Mouse (Mus musculus) hindbrain, postnatal 0 days (tissue): ENCODE measurements around the gene Unc5cl. TPM values are rescaled to one million over a fixed set of nuclear protein-coding genes. Genes with fewer than 3 reads are reported as not detected.

Experiments used
- ATAC-seq: fragments of 200-750 bp; cut with Nextera tagmentation; 2 replicates; pipeline ENCODE4 v1.8.0; 2017; ENCODE audit warnings: mild to moderate bottlenecking, moderate TSS enrichment, moderate library complexity
- DNase-seq: peaks from one replicate; pipeline ENCODE4 v3.0.0-alpha.2; 2015; ENCODE audit warnings: low spot score
- H3K27ac ChIP-seq: fragments of 300-500 bp; sonication (generic); 2 replicates; pipeline ENCODE4 v1.5.1; 2014; ENCODE audit warnings: mild to moderate bottlenecking
- H3K27me3 ChIP-seq: fragments of 300-500 bp; sonication (generic); 2 replicates; pipeline ENCODE4 v1.6.1; 2014; ENCODE audit warnings: low read length, mixed read lengths; ENCODE audit not compliant: insufficient read depth
- H3K36me3 ChIP-seq: fragments of 300-500 bp; sonication (generic); 2 replicates; pipeline ENCODE4 v1.6.1; 2014; ENCODE audit warnings: low read length, mixed read lengths; ENCODE audit not compliant: insufficient read depth
- H3K4me1 ChIP-seq: fragments of 300-500 bp; sonication (generic); 2 replicates; pipeline ENCODE4 v1.6.1; 2014; ENCODE audit warnings: antibody characterized with exemption, low read length, mixed read lengths; ENCODE audit not compliant: insufficient read depth
- H3K4me2 ChIP-seq: fragments of 300-500 bp; sonication (generic); 2 replicates; pipeline ENCODE4 v1.6.1; 2014; ENCODE audit warnings: low read depth, mild to moderate bottlenecking, low read length, moderate library complexity, mixed read lengths
- H3K4me3 ChIP-seq: fragments of 300-500 bp; sonication (generic); 2 replicates; pipeline ENCODE4 v1.5.1; 2014; ENCODE audit warnings: low read length
- H3K9ac ChIP-seq: fragments of 300-500 bp; sonication (generic); replicated peaks from 2 replicates; pipeline ENCODE4 v1.6.1; 2014; ENCODE audit warnings: mild to moderate bottlenecking, low read length, moderate library complexity, mixed read lengths
- H3K9me3 ChIP-seq: fragments of 300-500 bp; sonication (generic); 2 replicates; pipeline ENCODE4 v1.6.1; 2016; ENCODE audit warnings: low read length, mixed read lengths
- CTCF ChIP-seq: IDR thresholded peaks from 2 replicates; pipeline ENCODE4 v1.5.1; 2016; ENCODE audit warnings: antibody characterized with exemption, control low read depth, low read depth
- WGBS: fragments of 180-500 bp; shearing (Covaris S2); extraction: QIAGEN DNeasy Blood & Tissue Kit; methylation state at CpG from one replicate; pipeline ENCODE4 v1.1.7; 2014; 5-methylcytosine and 5-hydroxymethylcytosine counted together
- polyA plus RNA-seq: library from polyadenylated mRNA; unstranded; fragments of >200 nt; fragmentation: Nextera tagmentation; extraction: Ambion mirVana; gene quantifications from 2 replicates; pipeline ENCODE4 v1.2.1, GENCODE M21; 2015
- total RNA-seq: library from RNA; depleted of rRNA; stranded (reverse); fragments of >200 nt; gene quantifications from 2 replicates; pipeline ENCODE4 v1.2.3, GENCODE M21; 2014; rRNA removed

Unc5cl gene
- 0.26 TPM in 1 of 2 replicates, not detected in the other for total RNA-seq
- polyA plus RNA-seq: 0.13 and 0.32 TPM in 2 replicates

DNA sequence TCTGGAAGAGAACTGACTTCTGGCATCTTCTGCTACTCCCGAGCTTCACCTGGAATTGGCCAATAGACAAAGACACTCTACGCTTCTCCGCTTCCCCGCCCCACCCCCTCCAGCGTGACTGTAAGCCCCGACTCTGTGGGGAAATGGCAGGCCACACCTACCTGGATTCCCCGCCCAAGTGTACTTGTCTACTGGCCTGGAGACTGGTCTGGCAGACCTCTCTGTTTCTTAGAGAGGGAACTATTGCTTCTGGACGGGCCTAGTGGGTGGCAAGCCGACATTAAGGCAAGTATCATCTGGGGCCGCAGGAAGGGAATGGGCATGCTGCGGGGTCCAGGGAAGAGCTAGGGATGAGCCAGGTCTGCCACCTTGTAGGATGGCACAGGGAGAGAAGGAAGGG is at the start of gene Unc5cl:
Gene Unc5cl, plus strand, starts transcription at position 214 of the 400 bp plus-strand sequence.
- H3K36me3 ChIP-seq: no peaks in the 10 kb centered on the region
- H3K27ac ChIP-seq: no peak within 1 kb of the TSS
- DNase-seq (no peak), ATAC-seq (no peak)
- no peak within 1 kb of the TSS for H3K4me2 ChIP-seq
- TF ChIP-seq CTCF: no peak
- no peak within 1 kb of the TSS for H3K9ac ChIP-seq
- H3K4me3 ChIP-seq: no peak within 1 kb of the TSS
- no peaks in the 10 kb centered on the region for H3K27me3 ChIP-seq
- WGBS: 66% methylated on average over 11 of the region's 11 CpGs
- H3K9me3 ChIP-seq: no peaks in the 10 kb centered on the region
- no peaks in the 10 kb centered on the region for H3K4me1 ChIP-seq

DNA sequence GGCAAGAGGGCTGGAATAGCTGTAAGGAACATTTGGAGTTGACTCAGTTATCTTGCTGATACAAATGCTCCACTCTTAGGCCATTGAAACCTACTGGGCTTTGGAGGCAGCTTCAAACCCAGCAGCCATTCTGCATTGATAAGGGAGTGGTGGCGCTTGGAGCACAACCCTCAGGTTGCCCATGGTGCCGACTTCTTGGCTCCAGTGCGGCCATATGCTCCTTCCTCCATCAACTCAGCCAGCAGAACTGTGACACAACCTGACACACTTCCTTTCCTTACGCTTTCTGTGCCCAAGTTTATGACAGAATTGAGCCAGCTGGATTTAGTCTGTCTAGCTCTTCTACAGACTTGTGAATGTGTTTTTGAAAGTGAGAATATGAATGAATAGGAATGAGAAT is 47.5 kb upstream of the Unc5cl start:
- H3K4me2 ChIP-seq: no peak overlapping the region
- H3K9me3 ChIP-seq: no peaks in the 10 kb centered on the region
- 78% methylated on average over 4 of the region's 4 CpGs for WGBS
- H3K27me3 ChIP-seq: no peaks in the 10 kb centered on the region
- no peaks in the 10 kb centered on the region for H3K36me3 ChIP-seq
- no peak overlapping the region for H3K9ac ChIP-seq
- 0 out of 2 replicates have a peak, but pooled peaks cover 20% of the 10 kb centered on the region for H3K4me1 ChIP-seq
- H3K27ac ChIP-seq: no peak overlapping the region
- TF ChIP-seq CTCF: no peak
- no peak overlapping the region for H3K4me3 ChIP-seq
- no peak for DNase-seq
- no peak for ATAC-seq

DNA sequence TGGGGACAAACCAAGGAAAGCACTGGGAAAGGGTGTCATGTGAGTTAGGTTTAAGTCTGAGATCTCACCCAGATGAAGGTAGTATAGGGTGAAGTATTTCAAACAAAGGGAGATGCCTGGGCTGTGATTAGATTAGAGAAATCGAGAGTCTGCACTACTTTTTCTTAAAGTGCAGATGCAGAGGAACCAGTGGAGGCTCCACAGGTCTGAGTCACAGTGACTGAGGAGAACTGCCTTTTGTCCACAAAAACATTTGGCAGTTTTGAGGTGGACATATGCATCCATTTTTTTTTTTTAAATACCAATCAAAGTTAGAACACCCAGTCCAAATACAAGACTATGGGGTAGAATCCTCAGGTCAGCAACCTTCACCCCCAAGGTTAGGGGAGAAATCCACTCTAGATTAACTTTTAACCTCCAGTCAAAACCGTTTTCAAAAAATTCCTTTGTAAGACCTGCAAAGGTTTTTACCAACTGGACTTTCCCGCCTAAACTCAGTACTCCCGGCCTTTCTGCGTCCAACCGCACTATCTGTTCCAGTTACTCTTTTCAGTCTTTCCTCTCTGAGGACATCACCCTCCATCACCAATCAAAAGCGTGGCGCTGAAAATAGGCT is 46.7 kb upstream of the Unc5cl start:
- Histone ChIP-seq H3K36me3 (no peaks in the 10 kb centered on the region), H3K4me3 (peak overlapping the region; percentile 68), H3K9me3 (no peaks in the 10 kb centered on the region), H3K4me2 (peak overlapping the region; percentile 78), H3K4me1 (0 out of 2 replicates have a peak, but pooled peaks cover 20% of the 10 kb centered on the region), H3K9ac (peak overlapping the region; percentile 93), H3K27ac (peak overlapping the region; percentile 98), H3K27me3 (no peaks in the 10 kb centered on the region)
- no peak for DNase-seq
- 7% methylated on average over 8 of the region's 8 CpGs for WGBS
- no peak for TF ChIP-seq CTCF
- no peak for ATAC-seq

DNA sequence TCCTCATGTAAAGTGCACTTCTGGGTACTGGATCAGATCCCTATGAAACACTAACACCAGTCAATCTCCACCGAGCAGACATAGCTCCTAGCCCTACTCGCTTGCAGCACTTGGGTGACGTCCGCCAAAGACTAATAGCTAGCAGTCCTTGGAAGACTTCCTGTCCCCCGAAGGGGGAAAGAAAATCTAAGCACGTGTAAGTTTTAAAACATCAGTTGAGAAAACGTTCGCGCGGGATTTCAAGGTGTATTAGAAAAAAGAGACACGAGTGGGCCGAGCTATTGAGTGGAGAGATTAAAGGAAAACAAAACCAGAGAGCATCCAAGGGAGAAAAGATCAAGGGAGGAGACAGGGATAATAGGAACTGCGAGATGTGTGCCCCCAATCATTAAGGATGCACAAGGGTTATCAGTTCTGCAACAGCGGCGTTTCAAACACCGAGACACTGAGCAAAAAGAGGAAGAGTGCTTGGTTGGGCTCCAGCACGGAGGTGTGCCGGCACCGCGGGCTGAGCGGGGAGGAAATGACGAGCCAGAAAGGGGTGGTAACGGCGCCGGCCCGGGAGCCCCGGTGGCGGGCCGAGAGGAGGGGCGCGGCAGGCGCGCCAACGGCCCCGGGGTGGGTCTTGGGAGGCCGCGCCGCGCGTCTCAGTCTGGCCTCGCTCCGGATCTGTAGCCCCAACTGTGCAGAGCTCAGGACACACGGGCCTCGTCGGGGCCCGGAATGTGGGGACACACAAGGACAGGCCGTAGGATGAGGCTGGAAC is 46.0 kb upstream of the Unc5cl start:
- Histone ChIP-seq H3K4me3 (peak overlapping the region; percentile 68), H3K9ac (peak overlapping the region; percentile 93), H3K27me3 (no peaks in the 10 kb centered on the region), H3K27ac (peak overlapping the region; percentile 98), H3K4me2 (peak overlapping the region; percentile 78), H3K9me3 (no peaks in the 10 kb centered on the region), H3K36me3 (no peaks in the 10 kb centered on the region), H3K4me1 (0 out of 2 replicates have a peak, but pooled peaks cover 20% of the 10 kb centered on the region)
- WGBS: under 1% methylated on average over 43 of the region's 47 CpGs
- TF ChIP-seq CTCF: no peak
- DNase-seq (peak; percentile 80), ATAC-seq (peak; percentile 35)

- TF ChIP-seq CTCF: no peak
- under 1% methylated on average over 82 of the region's 84 CpGs for WGBS
- H3K27me3 ChIP-seq: no peaks in the 10 kb centered on the region
Measured at GRCm38 (mm10) chr17:48409380-48410298, 45.1 kb upstream of the Unc5cl start, which contains the start of the genes Nfya and Oard1. Gene Nfya, minus strand, starts transcription at chr17:48409906. Gene Oard1, plus strand, starts transcription at chr17:48410014.

DNA sequence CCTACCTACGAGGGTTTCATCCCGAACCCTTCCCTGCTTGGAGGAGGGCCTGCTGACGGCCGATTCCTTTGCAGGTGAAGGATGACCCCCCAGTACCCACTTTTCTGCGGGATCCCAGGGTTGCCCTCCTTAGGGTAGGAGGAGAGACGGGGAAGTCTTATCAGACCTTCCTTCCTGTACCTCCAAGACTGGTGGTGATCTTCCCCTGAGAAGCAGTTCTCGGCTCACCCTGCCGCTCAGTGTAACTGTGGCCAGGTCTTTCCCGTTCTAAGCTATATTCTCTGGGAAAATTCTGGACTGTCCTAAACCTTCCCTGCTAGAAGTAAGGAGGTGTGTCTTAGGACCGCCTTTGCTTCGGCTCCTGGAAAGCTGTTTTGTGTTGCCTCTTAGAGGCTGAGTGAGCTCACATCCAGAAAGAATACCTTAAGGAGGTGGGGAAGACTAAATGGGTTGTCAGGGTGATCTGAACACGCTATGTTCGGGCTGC is 44.4 kb upstream of the Unc5cl start:
- H3K9ac ChIP-seq: peak overlapping the region; percentile 63
- H3K9me3 ChIP-seq: no peaks in the 10 kb centered on the region
- ATAC-seq: peak; percentile 6
- H3K36me3 ChIP-seq: no peaks in the 10 kb centered on the region
- no peaks in the 10 kb centered on the region for H3K27me3 ChIP-seq
- 0 out of 2 replicates have a peak, but pooled peaks cover 20% of the 10 kb centered on the region for H3K4me1 ChIP-seq
- H3K27ac ChIP-seq: peak overlapping the region; percentile 94
- no peak for TF ChIP-seq CTCF
- under 1% methylated on average over 13 of the region's 13 CpGs for WGBS
- peak; percentile 58 for DNase-seq
- H3K4me3 ChIP-seq: peak overlapping the region; percentile 65
- H3K4me2 ChIP-seq: peak overlapping the region; percentile 75

More at GRCm38 (mm10) chr17:48409380-48410298, 45.1 kb upstream of the Unc5cl start, which contains the start of the genes Nfya and Oard1:
- Histone ChIP-seq H3K27ac (peak within 1 kb of the TSS; percentile 98), H3K36me3 (no peaks in the 10 kb centered on the region), H3K4me1 (0 out of 2 replicates have a peak, but pooled peaks cover 20% of the 10 kb centered on the region), H3K4me2 (peak within 1 kb of the TSS; percentile 78), H3K4me3 (peak within 1 kb of the TSS; percentile 68), H3K9me3 (no peaks in the 10 kb centered on the region), H3K9ac (peak within 1 kb of the TSS; percentile 93)
- ATAC-seq (peak; percentile 96), DNase-seq (peak; percentile 100)
